10 mouse cellular contexts compared by ENCODE assay signal in genomic region chr2:6071598-6072440, GRCm38 (mm10). TPM values are rescaled to one million over a fixed set of nuclear protein-coding genes. Genes with fewer than 3 reads are reported as not detected.
DNase-seq lines count a peak whose midpoint lies in the region; ATAC-seq and TF ChIP-seq lines count a peak whose summit lies in the region.
"Had no signal": no experiment of that assay in that cellular context is flagged by ENCODE, and none has a peak within 500 bp of the region (broad histone marks: within the 10 kb centered on the region; RNA-seq: fewer than 3 reads in every experiment).

No protein-coding gene starts in this region.

- WGBS in kidney, embryonic 15.5 days = 37% methylated on average over 11 of the region's 11 CpGs
- WGBS in lung, embryonic 14.5 days = 12% methylated on average over 11 of the region's 11 CpGs

- DNase-seq in kidney, postnatal 25 days = no peak
- DNase-seq in lung, embryonic 14.5 days = peak; percentile 74
- DNase-seq in urinary bladder, postnatal 25 days (ENCODE audit: low spot score) = peak; percentile 21
- DNase-seq in right cerebral cortex, postnatal 36 days (ENCODE audit: low spot score in 2 of 2) = no peak
- DNase-seq in right cerebral cortex, adult 2 months (ENCODE audit: low spot score in 2 of 2) = no peak
- DNase-seq: cerebellum, adult 11-12 months had no signal

- TF ChIP-seq CTCF in lung, embryonic 14.5 days (IDR thresholded peaks at IDR 0.05; ENCODE audit: low read depth) = no peak

- no peaks in the 10 kb centered on the region for H3K36me3 ChIP-seq in kidney, embryonic 15.5 days
- H3K36me3 ChIP-seq in lung, embryonic 14.5 days (ENCODE audit: insufficient read depth) = no peaks in the 10 kb centered on the region

- H3K4me2 ChIP-seq in kidney, embryonic 15.5 days = no peak overlapping the region
- H3K4me2 ChIP-seq in lung, embryonic 14.5 days = peak overlapping the region; percentile 20; the same call in 1 of the 2 replicates
- H3K4me2 ChIP-seq: forebrain, embryonic 13.5 days had no signal

- 0 out of 2 replicates have a peak, but pooled peaks have one; percentile 10 for ATAC-seq in kidney, embryonic 15.5 days (replicated peaks; ENCODE audit: low FRiP score)
- peak; percentile 25; the same call in 1 of the 2 replicates for ATAC-seq in common myeloid progenitor, adult 5-6 weeks (replicated peaks; ENCODE audit: low read depth, poor library complexity, severe bottlenecking)
- peak; percentile 60 for ATAC-seq in lung, embryonic 14.5 days (ENCODE audit: insufficient read depth)
- ATAC-seq in CD4-positive, CD25-positive, alpha-beta regulatory T cell, adult 4 months = no peak
- ATAC-seq: forebrain, embryonic 13.5 days had no signal

- no peak overlapping the region for H3K4me3 ChIP-seq in kidney, embryonic 15.5 days (replicated peaks)
- no peak overlapping the region for H3K4me3 ChIP-seq in lung, embryonic 14.5 days (ENCODE audit: low read depth, low read length)
- H3K4me3 ChIP-seq: forebrain, embryonic 13.5 days had no signal

- H3K9ac ChIP-seq in kidney, embryonic 15.5 days = no peak overlapping the region
- no peak overlapping the region for H3K9ac ChIP-seq in lung, embryonic 14.5 days
- H3K9ac ChIP-seq: forebrain, embryonic 13.5 days had no signal

- H3K4me1 ChIP-seq in kidney, embryonic 15.5 days = peaks cover 30% of the 10 kb centered on the region
- peaks cover 21% of the 10 kb centered on the region for H3K4me1 ChIP-seq in lung, embryonic 14.5 days (ENCODE audit: insufficient read depth)

- H3K27me3 ChIP-seq in kidney, embryonic 15.5 days = no peaks in the 10 kb centered on the region
- H3K27me3 ChIP-seq in lung, embryonic 14.5 days (ENCODE audit: insufficient read depth, low read length) = no peaks in the 10 kb centered on the region
- H3K27me3 ChIP-seq: forebrain, embryonic 13.5 days had no signal

- H3K9me3 ChIP-seq in kidney, embryonic 15.5 days (replicated peaks) = peaks cover 3% of the 10 kb centered on the region; the same call in 1 of the 2 replicates
- no peaks in the 10 kb centered on the region for H3K9me3 ChIP-seq in lung, embryonic 14.5 days (ENCODE audit: low read depth, low read length)
- H3K9me3 ChIP-seq: forebrain, embryonic 13.5 days had no signal

- 0 out of 2 replicates have a peak overlapping the region, but pooled peaks have one; percentile 1 for H3K27ac ChIP-seq in kidney, embryonic 15.5 days
- H3K27ac ChIP-seq in lung, embryonic 14.5 days (ENCODE audit: low read depth) = no peak overlapping the region
- H3K27ac ChIP-seq: forebrain, embryonic 13.5 days had no signal

RNA-seq across cellular contexts. Expression of gene Proser2, which starts 58.2 kb away (rescaled TPM):
- 12.7 and 15.3 TPM in 2 replicates for polyA plus RNA-seq in kidney, embryonic 15.5 days (2015; fragmentation: Nextera tagmentation; extraction: Ambion mirVana)
- total RNA-seq in common myeloid progenitor, adult 5-6 weeks (2017) = 0.64 and 1.0 TPM in 2 replicates
- polyA plus RNA-seq in lung, embryonic 14.5 days (2014; fragmentation: Nextera tagmentation; extraction: Ambion mirVana) = 4.9 and 5.9 TPM in 2 replicates
- under 1 TPM; 0.18 to 0.26 TPM for polyA plus RNA-seq in CD4-positive, CD25-positive, alpha-beta regulatory T cell, adult 4 months (2017; shearing (Covaris generic))

Comparison
In these comparisons a context has a peak if more than half of its experiments do, and no peak if none do; other contexts are left out.
1. DNase-seq: peak in lung, embryonic 14.5 days (single experiment) and urinary bladder, postnatal 25 days (single experiment); none in kidney, postnatal 25 days (0 of 2), right cerebral cortex, postnatal 36 days (0 of 2) and right cerebral cortex, adult 2 months (0 of 2).